18 mouse cellular contexts compared by ENCODE assay signal in the genomic region with DNA sequence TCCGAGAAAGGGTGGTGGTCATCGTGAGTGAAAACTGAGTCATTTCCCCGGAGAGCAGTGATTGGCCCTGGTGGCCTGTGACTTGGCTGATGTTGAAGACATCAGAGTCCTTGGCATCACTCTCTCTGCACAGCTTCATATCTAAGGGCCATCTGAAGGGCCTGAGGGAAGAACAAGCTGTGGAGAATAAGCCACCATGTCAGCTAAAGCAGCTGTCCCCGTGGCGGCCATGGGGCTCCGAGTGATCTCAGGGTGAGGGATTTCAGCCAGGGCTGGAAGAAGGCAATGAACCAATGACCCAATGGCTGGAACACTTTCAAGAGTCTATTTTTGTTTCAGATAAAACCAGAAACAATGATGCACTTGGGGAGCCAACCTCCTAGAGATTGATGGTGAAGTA.
DNase-seq lines count a peak whose midpoint lies in the region; ATAC-seq lines count a peak whose summit lies in the region.
"Had no signal": no experiment of that assay in that cellular context is flagged by ENCODE, and none has a peak within 500 bp of the region (broad histone marks: within the 10 kb centered on the region; RNA-seq: fewer than 3 reads in every experiment).

No protein-coding gene starts in this region.

- no peak overlapping the region for H3K4me3 ChIP-seq in kidney, embryonic 15.5 days (replicated peaks)
- no peak overlapping the region for H3K4me3 ChIP-seq in hindbrain, embryonic 13.5 days
- H3K4me3 ChIP-seq: embryonic facial prominence, embryonic 13.5 days; forebrain, embryonic 12.5 days; liver, embryonic 13.5 days; neural tube, embryonic 13.5 days had no signal

- intact Hi-C loops in left cerebral cortex, postnatal 4 days (cut with DNase I) = no loop called here

- no peaks in the 10 kb centered on the region for H3K9me3 ChIP-seq in kidney, embryonic 15.5 days (replicated peaks)
- H3K9me3 ChIP-seq in hindbrain, embryonic 13.5 days = no peaks in the 10 kb centered on the region
- H3K9me3 ChIP-seq: embryonic facial prominence, embryonic 13.5 days; forebrain, embryonic 12.5 days; liver, embryonic 13.5 days; neural tube, embryonic 13.5 days had no signal

- WGBS in kidney, embryonic 15.5 days = 87% methylated on average over 6 of the region's 6 CpGs
- WGBS in hindbrain, embryonic 13.5 days = 91% methylated on average over 6 of the region's 6 CpGs

- H3K4me2 ChIP-seq in kidney, embryonic 15.5 days = no peak overlapping the region
- no peak overlapping the region for H3K4me2 ChIP-seq in hindbrain, embryonic 13.5 days
- H3K4me2 ChIP-seq: embryonic facial prominence, embryonic 13.5 days; forebrain, embryonic 12.5 days; liver, embryonic 13.5 days; neural tube, embryonic 13.5 days had no signal

- no peak overlapping the region for H3K27ac ChIP-seq in kidney, embryonic 15.5 days
- no peak overlapping the region for H3K27ac ChIP-seq in hindbrain, embryonic 13.5 days
- H3K27ac ChIP-seq: embryonic facial prominence, embryonic 13.5 days; forebrain, embryonic 12.5 days; hindbrain, postnatal 0 days; liver, embryonic 13.5 days; neural tube, embryonic 13.5 days had no signal

- peak; percentile 24 for DNase-seq in kidney, adult 11 months
- peak; percentile 51 for DNase-seq in NIH3T3 (ENCODE audit: low read depth)
- peak; percentile 91 for DNase-seq in heart, adult 8-10 months (ENCODE audit: low spot score)
- peak; percentile 53 for DNase-seq in kidney, postnatal 10 days
- DNase-seq in MN1 (ENCODE audit: low spot score) = no peak
- DNase-seq in left cerebral cortex, postnatal 4 days = no peak
- DNase-seq: cerebellum, postnatal 14 days; liver, embryonic 13.5 days; right cerebral cortex, postnatal 14 days; thymus, postnatal 14 days had no signal

- no peaks in the 10 kb centered on the region for H3K36me3 ChIP-seq in kidney, embryonic 15.5 days
- H3K36me3 ChIP-seq in hindbrain, embryonic 13.5 days = no peaks in the 10 kb centered on the region
- H3K36me3 ChIP-seq: embryonic facial prominence, embryonic 13.5 days; forebrain, embryonic 12.5 days; liver, embryonic 13.5 days; neural tube, embryonic 13.5 days had no signal

- H3K4me1 ChIP-seq in kidney, embryonic 15.5 days = no peaks in the 10 kb centered on the region
- H3K4me1 ChIP-seq in hindbrain, embryonic 13.5 days (replicated peaks) = no peaks in the 10 kb centered on the region
- H3K4me1 ChIP-seq: embryonic facial prominence, embryonic 13.5 days; forebrain, embryonic 12.5 days; liver, embryonic 13.5 days; neural tube, embryonic 13.5 days had no signal

- H3K9ac ChIP-seq in kidney, embryonic 15.5 days = no peak overlapping the region
- H3K9ac ChIP-seq in hindbrain, embryonic 13.5 days = no peak overlapping the region
- H3K9ac ChIP-seq: embryonic facial prominence, embryonic 13.5 days; forebrain, embryonic 12.5 days; liver, embryonic 13.5 days; neural tube, embryonic 13.5 days had no signal

- H3K27me3 ChIP-seq in kidney, embryonic 15.5 days = no peaks in the 10 kb centered on the region
- no peaks in the 10 kb centered on the region for H3K27me3 ChIP-seq in hindbrain, embryonic 13.5 days
- H3K27me3 ChIP-seq: embryonic facial prominence, embryonic 13.5 days; forebrain, embryonic 12.5 days; liver, embryonic 13.5 days; neural tube, embryonic 13.5 days had no signal

- no peak for ATAC-seq in kidney, embryonic 15.5 days (replicated peaks; ENCODE audit: low FRiP score)
- ATAC-seq in hindbrain, embryonic 13.5 days (ENCODE audit: low FRiP score) = no peak
- ATAC-seq: CD4-positive, CD25-positive, alpha-beta regulatory T cell, adult 4 months; hindbrain, postnatal 0 days; midbrain, embryonic 16.5 days had no signal

Comparison
In these comparisons a context has a peak if more than half of its experiments do, and no peak if none do; other contexts are left out.
1. DNase-seq: peak in kidney, adult 11 months (single experiment), NIH3T3 (single experiment), heart, adult 8-10 months (single experiment) and kidney, postnatal 10 days (single experiment); none in MN1 (single experiment) and left cerebral cortex, postnatal 4 days (single experiment).